Mouse (Mus musculus): ENCODE results near the gene Tmem191c. TPM values are rescaled to one million over a fixed set of nuclear protein-coding genes. Genes with fewer than 3 reads are reported as not detected.

Gene Tmem191c
- polyA plus RNA-seq, 1 experiment: 9.6 TPM

DNA sequence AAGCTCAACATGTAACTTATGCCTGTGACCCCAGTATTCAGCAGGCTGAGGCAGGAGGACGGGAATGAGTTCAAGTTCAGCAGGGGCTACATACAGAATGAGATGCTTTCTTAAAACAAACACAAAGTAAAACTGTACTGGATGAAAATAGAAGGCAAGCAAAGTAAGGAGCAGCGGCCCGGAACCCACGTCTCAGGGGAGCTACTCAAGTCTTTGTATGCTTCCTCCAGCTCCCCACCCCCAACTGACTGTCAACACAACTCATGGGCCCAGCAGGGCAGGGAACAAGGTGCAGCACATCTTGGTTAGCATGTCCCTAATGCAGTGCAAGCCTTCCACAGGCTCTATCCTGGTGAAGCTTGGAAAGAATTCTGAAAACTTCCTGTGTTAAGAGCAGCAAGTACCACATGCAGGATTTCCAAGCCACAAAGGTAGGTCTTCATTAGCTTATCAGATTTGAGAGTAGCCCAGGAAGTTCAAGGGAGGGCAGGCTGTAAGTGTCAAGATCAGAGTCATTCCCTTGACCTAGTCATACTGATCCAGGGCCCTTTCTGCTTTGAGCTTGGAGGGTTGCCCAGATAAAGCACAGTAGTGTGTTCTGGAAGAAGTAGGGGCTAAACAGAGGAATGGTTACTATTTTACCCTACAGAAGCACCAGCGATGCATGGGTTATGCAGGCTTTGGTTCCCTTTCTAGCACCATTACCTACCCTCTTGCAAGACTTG is 27.8 kb downstream of the Tmem191c start:
- Histone ChIP-seq H3K27me3 (ENCODE audit: control insufficient read depth, insufficient read depth, low read length, poor library complexity, severe bottlenecking) (no peaks in the 10 kb centered on the region), H3K27ac (ENCODE audit: insufficient read depth, low read length) (no peak overlapping the region), H3K4me1 (ENCODE audit: control insufficient read depth, insufficient read depth, low read length) (no peaks in the 10 kb centered on the region), H3K9me3 (replicated peaks; ENCODE audit: control insufficient read depth, insufficient read depth, low read length, poor library complexity, severe bottlenecking) (no peaks in the 10 kb centered on the region), H3K4me3 (ENCODE audit: low read depth, low read length) (no peak overlapping the region), H3K36me3 (ENCODE audit: control insufficient read depth, insufficient read depth, low read length, poor library complexity, severe bottlenecking) (0 out of 2 replicates have a peak, but pooled peaks cover 4% of the 10 kb centered on the region), H3K9ac (ENCODE audit: low read depth, poor library complexity, severe bottlenecking) (no peak overlapping the region)
- TF ChIP-seq POLR2A (IDR thresholded peaks at IDR 0.05; ENCODE audit: insufficient read depth, low read length) (no peak), CTCF (IDR thresholded peaks at IDR 0.05; ENCODE audit: low read depth, low read length) (no peak), EP300 (IDR thresholded peaks at IDR 0.05; ENCODE audit: insufficient read depth, low read depth, low read length) (no peak)

DNA sequence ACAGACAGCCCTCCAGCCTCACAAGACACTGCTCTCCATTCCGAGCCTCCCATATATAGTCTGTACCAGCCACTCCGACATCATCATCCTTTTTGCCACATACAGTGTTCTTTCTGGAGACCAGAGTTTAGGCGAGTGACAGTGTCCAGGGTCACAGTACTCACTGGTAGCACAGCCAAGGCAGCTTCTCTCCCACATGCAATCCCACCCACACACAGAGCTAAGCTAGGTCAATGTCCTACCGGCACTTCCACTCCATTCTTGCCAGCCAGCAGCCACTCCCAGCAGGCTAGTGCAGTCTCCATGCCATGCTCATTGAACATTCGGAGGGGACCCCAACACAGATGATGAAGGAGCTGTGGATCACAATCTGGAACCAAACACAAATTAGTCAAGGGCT is 31.6 kb downstream of the Tmem191c start:
- TF ChIP-seq POLR2A (IDR thresholded peaks at IDR 0.05; ENCODE audit: insufficient read depth, low read length) (no peak), CTCF (IDR thresholded peaks at IDR 0.05; ENCODE audit: low read depth, low read length) (no peak), EP300 (IDR thresholded peaks at IDR 0.05; ENCODE audit: insufficient read depth, low read depth, low read length) (no peak)
- H3K36me3 ChIP-seq (ENCODE audit: control insufficient read depth, insufficient read depth, low read length, poor library complexity, severe bottlenecking): 0 out of 2 replicates have a peak, but pooled peaks cover 3% of the 10 kb centered on the region
- no peaks in the 10 kb centered on the region for H3K27me3 ChIP-seq (ENCODE audit: control insufficient read depth, insufficient read depth, low read length, poor library complexity, severe bottlenecking)
- H3K4me3 ChIP-seq (ENCODE audit: low read depth, low read length): no peak overlapping the region
- no peak overlapping the region for H3K27ac ChIP-seq (ENCODE audit: insufficient read depth, low read length)
- no peak overlapping the region for H3K9ac ChIP-seq (ENCODE audit: low read depth, poor library complexity, severe bottlenecking)
- no peaks in the 10 kb centered on the region for H3K9me3 ChIP-seq (replicated peaks; ENCODE audit: control insufficient read depth, insufficient read depth, low read length, poor library complexity, severe bottlenecking)
- no peaks in the 10 kb centered on the region for H3K4me1 ChIP-seq (ENCODE audit: control insufficient read depth, insufficient read depth, low read length)

DNA sequence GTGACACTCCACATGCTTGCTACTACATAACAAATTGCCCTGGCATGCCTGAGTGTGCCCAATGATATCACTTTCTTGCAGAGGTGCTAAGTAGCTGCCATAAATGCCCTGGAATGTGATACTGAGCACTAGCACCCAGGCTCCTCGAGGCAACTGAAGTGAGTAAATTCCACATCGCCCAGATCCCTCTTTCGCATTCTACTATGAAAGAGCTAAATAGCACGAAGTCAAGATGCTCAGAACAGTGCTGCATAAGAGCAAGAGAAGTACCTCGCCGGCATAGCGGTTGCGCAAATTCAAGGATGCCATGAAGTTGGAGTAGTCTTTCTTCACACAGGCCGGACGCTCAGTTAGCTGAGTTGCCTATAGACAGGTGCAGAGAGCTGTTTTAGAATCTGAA is 33.2 kb downstream of the Tmem191c start:
- H3K9ac ChIP-seq (ENCODE audit: low read depth, poor library complexity, severe bottlenecking): no peak overlapping the region
- no peak for TF ChIP-seq EP300 (IDR thresholded peaks at IDR 0.05; ENCODE audit: insufficient read depth, low read depth, low read length)
- no peak overlapping the region for H3K4me3 ChIP-seq (ENCODE audit: low read depth, low read length)
- H3K36me3 ChIP-seq (ENCODE audit: control insufficient read depth, insufficient read depth, low read length, poor library complexity, severe bottlenecking): 0 out of 2 replicates have a peak, but pooled peaks cover 3% of the 10 kb centered on the region
- no peaks in the 10 kb centered on the region for H3K4me1 ChIP-seq (ENCODE audit: control insufficient read depth, insufficient read depth, low read length)
- H3K9me3 ChIP-seq (replicated peaks; ENCODE audit: control insufficient read depth, insufficient read depth, low read length, poor library complexity, severe bottlenecking): no peaks in the 10 kb centered on the region
- no peak overlapping the region for H3K27ac ChIP-seq (ENCODE audit: insufficient read depth, low read length)
- no peaks in the 10 kb centered on the region for H3K27me3 ChIP-seq (ENCODE audit: control insufficient read depth, insufficient read depth, low read length, poor library complexity, severe bottlenecking)

DNA sequence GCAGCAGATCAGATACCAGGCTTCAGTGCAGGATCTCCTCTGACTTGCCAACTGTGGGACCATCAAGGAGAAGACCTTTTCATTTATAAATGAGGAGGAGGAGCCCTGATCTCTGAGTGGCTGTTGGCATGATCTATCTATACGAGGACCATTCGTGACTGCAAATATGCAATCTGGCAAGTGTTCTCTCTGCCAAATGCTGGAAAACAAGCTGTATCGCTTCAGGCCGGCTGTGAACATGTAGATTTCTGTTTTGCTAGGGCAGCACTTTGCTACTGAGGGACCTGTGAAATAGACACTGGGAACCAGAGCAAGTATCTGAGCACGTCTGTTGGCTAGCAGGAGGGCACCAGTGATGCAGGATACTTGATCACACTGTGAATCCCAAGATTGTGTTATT is 36.7 kb downstream of the Tmem191c start:
- no peak overlapping the region for H3K27ac ChIP-seq (ENCODE audit: insufficient read depth, low read length)
- H3K9me3 ChIP-seq (replicated peaks; ENCODE audit: control insufficient read depth, insufficient read depth, low read length, poor library complexity, severe bottlenecking): no peaks in the 10 kb centered on the region
- H3K4me3 ChIP-seq (ENCODE audit: low read depth, low read length): no peak overlapping the region
- no peak overlapping the region for H3K9ac ChIP-seq (ENCODE audit: low read depth, poor library complexity, severe bottlenecking)
- H3K36me3 ChIP-seq (ENCODE audit: control insufficient read depth, insufficient read depth, low read length, poor library complexity, severe bottlenecking): 0 out of 2 replicates have a peak, but pooled peaks cover 5% of the 10 kb centered on the region
- H3K27me3 ChIP-seq (ENCODE audit: control insufficient read depth, insufficient read depth, low read length, poor library complexity, severe bottlenecking): no peaks in the 10 kb centered on the region
- H3K4me1 ChIP-seq (ENCODE audit: control insufficient read depth, insufficient read depth, low read length): no peaks in the 10 kb centered on the region
- no peak for TF ChIP-seq POLR2A (IDR thresholded peaks at IDR 0.05; ENCODE audit: insufficient read depth, low read length)
- no peak for TF ChIP-seq CTCF (IDR thresholded peaks at IDR 0.05; ENCODE audit: low read depth, low read length)
- no peak for TF ChIP-seq EP300 (IDR thresholded peaks at IDR 0.05; ENCODE audit: insufficient read depth, low read depth, low read length)

DNA sequence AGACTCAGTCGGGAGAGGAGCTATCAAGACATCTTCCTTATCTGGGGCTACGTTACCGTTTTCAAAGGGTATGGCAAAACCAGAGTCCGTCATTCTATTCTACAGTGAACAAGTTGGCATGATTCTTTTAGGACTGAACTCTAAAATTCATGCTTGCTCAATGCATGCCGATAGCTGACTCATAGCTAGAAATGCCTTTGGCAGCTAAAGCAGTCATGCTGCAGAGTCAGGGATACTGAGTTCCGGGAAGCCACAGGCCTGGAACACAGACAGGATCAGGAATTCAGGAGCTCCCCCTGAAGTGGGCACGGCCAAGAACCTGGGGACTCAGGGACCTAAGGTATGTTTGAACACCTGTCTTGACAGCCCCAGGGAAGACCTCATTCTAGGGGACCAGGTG is 40.7 kb downstream of the Tmem191c start:
- H3K27ac ChIP-seq (ENCODE audit: insufficient read depth, low read length): no peak overlapping the region
- H3K9me3 ChIP-seq (replicated peaks; ENCODE audit: control insufficient read depth, insufficient read depth, low read length, poor library complexity, severe bottlenecking): no peaks in the 10 kb centered on the region
- H3K4me1 ChIP-seq (ENCODE audit: control insufficient read depth, insufficient read depth, low read length): no peaks in the 10 kb centered on the region
- H3K27me3 ChIP-seq (ENCODE audit: control insufficient read depth, insufficient read depth, low read length, poor library complexity, severe bottlenecking): no peaks in the 10 kb centered on the region
- no peak overlapping the region for H3K4me3 ChIP-seq (ENCODE audit: low read depth, low read length)
- TF ChIP-seq POLR2A (IDR thresholded peaks at IDR 0.05; ENCODE audit: insufficient read depth, low read length) (no peak), EP300 (IDR thresholded peaks at IDR 0.05; ENCODE audit: insufficient read depth, low read depth, low read length) (no peak), CTCF (IDR thresholded peaks at IDR 0.05; ENCODE audit: low read depth, low read length) (no peak)
- no peak overlapping the region for H3K9ac ChIP-seq (ENCODE audit: low read depth, poor library complexity, severe bottlenecking)
- H3K36me3 ChIP-seq (ENCODE audit: control insufficient read depth, insufficient read depth, low read length, poor library complexity, severe bottlenecking): 0 out of 2 replicates have a peak, but pooled peaks cover 3% of the 10 kb centered on the region

DNA sequence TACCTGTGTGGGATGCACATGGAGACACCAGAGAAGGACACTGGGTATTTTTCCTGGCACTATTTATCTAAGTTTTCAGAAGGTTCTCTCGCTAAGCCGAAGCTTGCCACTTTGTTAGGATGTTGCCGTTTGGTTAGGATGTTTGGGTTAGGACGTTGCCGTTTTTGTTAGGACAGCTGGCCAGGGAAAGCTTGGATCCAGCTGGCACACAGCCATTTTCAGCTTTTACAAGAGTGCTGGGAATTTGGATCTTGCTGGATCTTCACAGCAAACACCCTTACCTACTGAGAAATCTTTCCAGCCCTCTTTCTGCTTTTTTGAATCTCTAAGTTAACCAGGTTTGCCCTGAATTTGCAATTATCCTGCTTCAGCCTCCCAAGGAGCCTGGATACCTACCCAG is 45.6 kb downstream of the Tmem191c start:
- Histone ChIP-seq H3K9ac (ENCODE audit: low read depth, poor library complexity, severe bottlenecking) (no peak overlapping the region), H3K4me3 (ENCODE audit: low read depth, low read length) (no peak overlapping the region), H3K36me3 (ENCODE audit: control insufficient read depth, insufficient read depth, low read length, poor library complexity, severe bottlenecking) (peaks cover 8% of the 10 kb centered on the region; the same call in 1 of the 2 replicates), H3K9me3 (replicated peaks; ENCODE audit: control insufficient read depth, insufficient read depth, low read length, poor library complexity, severe bottlenecking) (no peaks in the 10 kb centered on the region), H3K4me1 (ENCODE audit: control insufficient read depth, insufficient read depth, low read length) (no peaks in the 10 kb centered on the region), H3K27ac (ENCODE audit: insufficient read depth, low read length) (no peak overlapping the region), H3K27me3 (ENCODE audit: control insufficient read depth, insufficient read depth, low read length, poor library complexity, severe bottlenecking) (no peaks in the 10 kb centered on the region)
- TF ChIP-seq EP300 (IDR thresholded peaks at IDR 0.05; ENCODE audit: insufficient read depth, low read depth, low read length): no peak
